Mouse (Mus musculus) liver, adult 2 months (tissue): Measurements from ENCODE around the gene Plcb4.

Source experiments
- CTCF ChIP-seq: fragments of 200-500 bp; IDR thresholded peaks from 2 replicates; pipeline ENCODE4 v1.5.1; 2011; ENCODE audit warnings: low read depth, low read length, control low read depth
- POLR2A ChIP-seq: fragments of 200-500 bp; IDR thresholded peaks from 2 replicates; pipeline ENCODE4 v1.6.1; 2011; ENCODE audit warnings: low read length, control low read depth; ENCODE audit not compliant: insufficient read depth; ENCODE audit errors: extremely low read depth

GRCm38 (mm10) chr2:135958453-135958852 is 299.6 kb downstream of the Plcb4 start:
- TF ChIP-seq CTCF (no peak), POLR2A (no peak)
